Mouse (Mus musculus): Measurements from ENCODE around the gene Cir1. TPM values are rescaled to one million over a fixed set of nuclear protein-coding genes. Genes with fewer than 3 reads are reported as not detected.

Gene Cir1
- total RNA-seq, 2 experiments from 2014 or later = 26.3 to 27.1 TPM

DNA sequence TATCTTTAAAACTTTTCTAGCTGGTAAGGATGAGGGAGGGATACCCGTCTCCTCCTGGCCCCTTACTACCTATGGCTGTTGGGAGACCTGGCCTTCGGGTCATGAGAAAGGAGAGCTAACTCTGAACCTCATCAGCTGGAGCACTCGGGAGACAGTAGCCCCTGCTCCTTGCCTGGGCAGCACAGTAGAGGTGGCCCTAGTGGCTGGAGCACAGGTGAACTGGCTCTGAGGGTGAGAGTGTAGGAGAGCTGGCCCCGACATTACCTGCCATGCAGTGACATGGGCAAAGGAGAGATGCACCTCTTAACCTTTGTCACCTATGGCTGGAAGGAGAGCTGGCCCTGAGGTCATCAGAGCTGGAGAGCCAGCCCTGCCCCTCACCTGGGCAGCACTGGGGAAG, 71.2 kb downstream of the Cir1 start:
- H3K27ac ChIP-seq = no peak overlapping the region
- intact Hi-C loops (cut with DNase I) = no loop called here
- H3K4me3 ChIP-seq = no peak overlapping the region
- no peak for TF ChIP-seq CTCF (IDR thresholded peaks at IDR 0.05)
- DNase-seq (ENCODE audit: extremely low spot score in 1 of 2, low spot score in 2 of 2) = no peak

Other genes starting within 250 kb of the Cir1 start
- 100 to 1,000 TPM in 1 of 2 experiments, 10 to 100 TPM in 1; 96.9 to 102 TPM for gene Ola1, start 93.8 kb downstream of the Cir1 start, total RNA-seq (2021)
- gene Sp9, start 40.8 kb downstream of the Cir1 start, total RNA-seq (2021) = 1 to 10 TPM; 2.7 to 4.0 TPM
- gene Scrn3, start 100 bp downstream of the Cir1 start, total RNA-seq (2021) = 10 to 100 TPM; 17.8 to 19.5 TPM
- 10 to 100 TPM; 32.1 to 32.9 TPM for gene Gpr155, start 73.9 kb upstream of the Cir1 start, total RNA-seq (2021)
- 1 to 10 TPM; 7.4 to 7.9 TPM for gene Wipf1, start 217.0 kb upstream of the Cir1 start, total RNA-seq (2021)